Mouse (Mus musculus): Measurements from ENCODE around the gene Stra6. TPM values are rescaled to one million over a fixed set of nuclear protein-coding genes. Genes with fewer than 3 reads are reported as not detected.
A peak's percentile ranks its signal among the peaks of the same experiment; 100 is the strongest.

Gene Stra6
- polyA plus RNA-seq, 1 experiment from 2014 or later, result 8.6 TPM

DNA sequence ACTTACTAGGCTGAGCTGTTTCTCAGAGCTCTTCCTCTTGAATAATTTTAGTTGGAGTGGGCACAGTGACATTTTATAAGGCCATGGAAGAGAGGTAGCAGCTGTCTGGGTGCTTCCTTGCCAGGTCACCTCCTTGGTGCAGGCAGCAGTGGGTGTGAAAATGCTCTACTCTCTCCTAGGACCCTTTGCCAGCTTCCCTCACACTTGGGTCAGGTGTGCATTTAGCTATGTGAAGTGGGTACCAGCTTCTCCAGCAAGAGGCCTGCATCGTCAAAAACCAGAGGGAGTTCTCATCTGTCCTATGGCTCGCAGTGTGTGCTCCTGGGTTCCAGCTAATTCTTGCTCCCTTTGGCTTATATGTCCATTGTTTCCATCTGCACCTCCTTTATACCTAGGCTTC, 115.8 kb downstream of the Stra6 start:
- H3K9me3 ChIP-seq (ENCODE audit: control insufficient read depth, low read length), result no peaks in the 10 kb centered on the region
- no peak overlapping the region for H3K27ac ChIP-seq (ENCODE audit: low read depth)
- no peak overlapping the region for H3K4me3 ChIP-seq (ENCODE audit: low read depth, low read length)
- H3K4me2 ChIP-seq (ENCODE audit: low read length), result no peak overlapping the region
- no peak for ATAC-seq (replicated peaks; ENCODE audit: low FRiP score, low TSS enrichment, low read depth)
- H3K36me3 ChIP-seq (ENCODE audit: control insufficient read depth, insufficient read depth, low read length), result no peaks in the 10 kb centered on the region
- no peaks in the 10 kb centered on the region for H3K27me3 ChIP-seq (replicated peaks; ENCODE audit: control insufficient read depth, insufficient read depth, low read length)
- H3K9ac ChIP-seq (ENCODE audit: low read length), result no peak overlapping the region
- peaks cover 13% of the 10 kb centered on the region; the same call in 1 of the 2 replicates for H3K4me1 ChIP-seq (replicated peaks; ENCODE audit: control insufficient read depth, insufficient read depth, low read length)
- 88% methylated on average over 2 of the region's 2 CpGs for WGBS
- DNase-seq (ENCODE audit: low spot score), result no peak

DNA sequence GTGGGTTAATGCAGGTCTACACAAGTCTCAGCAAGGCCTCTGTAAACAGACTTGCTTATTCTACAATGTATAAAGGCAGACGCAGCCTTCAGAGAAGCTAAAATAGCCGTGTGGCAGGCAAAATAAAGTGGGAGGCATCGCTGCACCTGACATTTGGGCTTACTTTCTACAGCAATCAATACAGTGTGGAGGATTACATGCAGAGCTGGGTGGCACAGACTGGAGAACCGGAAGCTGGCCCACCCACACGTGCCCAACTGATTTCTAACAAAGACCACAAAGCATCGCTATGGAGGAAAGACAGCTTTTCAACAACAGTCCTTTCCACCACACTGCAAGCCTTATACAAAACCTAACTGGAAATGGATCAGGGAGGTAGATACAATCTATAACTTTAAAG, 120.9 kb downstream of the Stra6 start:
- H3K27me3 ChIP-seq (replicated peaks; ENCODE audit: control insufficient read depth, insufficient read depth, low read length), result no peaks in the 10 kb centered on the region
- no peaks in the 10 kb centered on the region for H3K4me1 ChIP-seq (replicated peaks; ENCODE audit: control insufficient read depth, insufficient read depth, low read length)
- WGBS, result 79% methylated on average over 6 of the region's 6 CpGs
- DNase-seq (ENCODE audit: low spot score) (no peak), ATAC-seq (replicated peaks; ENCODE audit: low FRiP score, low TSS enrichment, low read depth) (no peak)
- H3K9me3 ChIP-seq (ENCODE audit: control insufficient read depth, low read length), result no peaks in the 10 kb centered on the region
- no peak overlapping the region for H3K9ac ChIP-seq (ENCODE audit: low read length)
- H3K4me2 ChIP-seq (ENCODE audit: low read length), result no peak overlapping the region
- no peaks in the 10 kb centered on the region for H3K36me3 ChIP-seq (ENCODE audit: control insufficient read depth, insufficient read depth, low read length)
- H3K27ac ChIP-seq (ENCODE audit: low read depth), result no peak overlapping the region
- H3K4me3 ChIP-seq (ENCODE audit: low read depth, low read length), result no peak overlapping the region

DNA sequence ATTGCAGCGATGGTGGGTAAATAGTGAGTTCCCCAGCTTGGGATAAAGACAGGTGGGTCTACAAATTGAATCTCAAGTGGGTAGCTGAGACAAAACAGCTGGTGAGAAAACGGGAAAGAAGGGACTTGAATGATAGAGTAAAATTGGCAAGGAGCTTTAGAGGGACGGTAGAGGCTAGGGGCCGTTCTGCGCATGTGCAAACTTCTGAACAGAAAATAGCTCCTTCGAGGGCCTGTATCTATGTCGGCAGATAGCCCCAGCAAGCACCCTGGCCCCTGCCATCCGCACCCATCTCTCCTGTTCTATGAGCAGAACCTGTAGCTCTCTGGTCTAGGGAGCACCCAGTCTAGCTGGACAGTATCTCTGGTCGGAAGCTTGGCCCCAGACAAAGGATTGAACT, 130.6 kb downstream of the Stra6 start:
- ATAC-seq (replicated peaks; ENCODE audit: low FRiP score, low TSS enrichment, low read depth) (no peak), DNase-seq (ENCODE audit: low spot score) (no peak)
- Histone ChIP-seq H3K27ac (ENCODE audit: low read depth) (no peak overlapping the region), H3K9me3 (ENCODE audit: control insufficient read depth, low read length) (no peaks in the 10 kb centered on the region), H3K27me3 (replicated peaks; ENCODE audit: control insufficient read depth, insufficient read depth, low read length) (peaks cover 50% of the 10 kb centered on the region), H3K4me3 (ENCODE audit: low read depth, low read length) (no peak overlapping the region), H3K4me2 (ENCODE audit: low read length) (no peak overlapping the region), H3K4me1 (replicated peaks; ENCODE audit: control insufficient read depth, insufficient read depth, low read length) (peaks cover 11% of the 10 kb centered on the region), H3K9ac (ENCODE audit: low read length) (no peak overlapping the region), H3K36me3 (ENCODE audit: control insufficient read depth, insufficient read depth, low read length) (no peaks in the 10 kb centered on the region)
- 63% methylated on average over 9 of the region's 9 CpGs for WGBS

DNA sequence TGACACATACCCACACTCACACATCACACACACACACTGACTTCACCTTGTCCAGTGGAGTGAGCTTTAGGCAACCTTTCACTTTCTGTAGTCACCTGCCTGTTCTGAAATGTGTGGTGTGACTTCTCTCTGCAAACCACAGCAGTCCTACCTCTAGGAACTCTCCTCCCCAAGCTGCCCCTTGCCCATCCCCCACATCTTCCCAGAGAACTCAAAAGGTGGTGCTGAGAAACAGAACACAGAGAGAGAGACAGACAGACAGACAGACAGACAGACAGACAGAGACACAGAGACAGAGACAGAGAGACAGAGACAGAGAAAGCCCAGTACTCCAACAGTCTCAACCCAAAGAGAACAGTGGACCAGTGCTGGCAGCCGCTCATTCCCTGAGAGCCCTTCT, 132.1 kb downstream of the Stra6 start:
- Histone ChIP-seq H3K9me3 (ENCODE audit: control insufficient read depth, low read length) (no peaks in the 10 kb centered on the region), H3K4me1 (replicated peaks; ENCODE audit: control insufficient read depth, insufficient read depth, low read length) (peaks cover 11% of the 10 kb centered on the region)
- 18% methylated on average over 1 of the region's 1 CpGs for WGBS

DNA sequence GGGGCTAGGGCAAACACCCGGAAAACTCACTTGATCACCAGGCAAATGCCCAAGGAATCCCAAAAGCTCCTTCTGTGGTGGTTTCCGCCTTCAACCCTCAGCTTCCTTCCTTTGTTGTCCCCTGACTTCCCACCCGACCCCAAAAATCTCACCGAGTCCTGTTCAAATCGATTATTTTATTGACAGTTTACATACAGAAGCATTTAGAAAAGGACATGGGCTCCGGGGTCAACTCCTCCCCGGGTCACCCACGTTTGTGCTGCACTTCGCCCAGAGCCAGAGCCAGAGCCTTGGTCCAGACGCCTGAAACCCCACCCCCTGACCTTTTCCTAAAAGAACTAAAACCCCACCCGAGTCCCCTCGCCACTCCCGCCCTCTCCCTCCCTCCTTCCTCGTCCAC, 132.6 kb downstream of the Stra6 start:
- Histone ChIP-seq H3K4me2 (ENCODE audit: low read length) (peak overlapping the region; percentile 11; the same call in 1 of the 2 replicates), H3K9me3 (ENCODE audit: control insufficient read depth, low read length) (no peaks in the 10 kb centered on the region), H3K36me3 (ENCODE audit: control insufficient read depth, insufficient read depth, low read length) (no peaks in the 10 kb centered on the region), H3K27me3 (replicated peaks; ENCODE audit: control insufficient read depth, insufficient read depth, low read length) (peaks cover 69% of the 10 kb centered on the region), H3K4me3 (ENCODE audit: low read depth, low read length) (peak overlapping the region; percentile 2; the same call in 1 of the 2 replicates), H3K9ac (ENCODE audit: low read length) (no peak overlapping the region), H3K27ac (ENCODE audit: low read depth) (no peak overlapping the region), H3K4me1 (replicated peaks; ENCODE audit: control insufficient read depth, insufficient read depth, low read length) (peaks cover 11% of the 10 kb centered on the region)
- no peak for ATAC-seq (replicated peaks; ENCODE audit: low FRiP score, low TSS enrichment, low read depth)
- 6% methylated on average over 14 of the region's 14 CpGs for WGBS
- DNase-seq (ENCODE audit: low spot score), result no peak

More for the DNA sequence above, 132.1 kb downstream of the Stra6 start:
- DNase-seq (ENCODE audit: low spot score) (no peak), ATAC-seq (replicated peaks; ENCODE audit: low FRiP score, low TSS enrichment, low read depth) (no peak)
- Histone ChIP-seq H3K36me3 (ENCODE audit: control insufficient read depth, insufficient read depth, low read length) (no peaks in the 10 kb centered on the region), H3K4me2 (ENCODE audit: low read length) (no peak overlapping the region), H3K4me3 (ENCODE audit: low read depth, low read length) (no peak overlapping the region), H3K27me3 (replicated peaks; ENCODE audit: control insufficient read depth, insufficient read depth, low read length) (peaks cover 64% of the 10 kb centered on the region), H3K9ac (ENCODE audit: low read length) (no peak overlapping the region), H3K27ac (ENCODE audit: low read depth) (no peak overlapping the region)

DNA sequence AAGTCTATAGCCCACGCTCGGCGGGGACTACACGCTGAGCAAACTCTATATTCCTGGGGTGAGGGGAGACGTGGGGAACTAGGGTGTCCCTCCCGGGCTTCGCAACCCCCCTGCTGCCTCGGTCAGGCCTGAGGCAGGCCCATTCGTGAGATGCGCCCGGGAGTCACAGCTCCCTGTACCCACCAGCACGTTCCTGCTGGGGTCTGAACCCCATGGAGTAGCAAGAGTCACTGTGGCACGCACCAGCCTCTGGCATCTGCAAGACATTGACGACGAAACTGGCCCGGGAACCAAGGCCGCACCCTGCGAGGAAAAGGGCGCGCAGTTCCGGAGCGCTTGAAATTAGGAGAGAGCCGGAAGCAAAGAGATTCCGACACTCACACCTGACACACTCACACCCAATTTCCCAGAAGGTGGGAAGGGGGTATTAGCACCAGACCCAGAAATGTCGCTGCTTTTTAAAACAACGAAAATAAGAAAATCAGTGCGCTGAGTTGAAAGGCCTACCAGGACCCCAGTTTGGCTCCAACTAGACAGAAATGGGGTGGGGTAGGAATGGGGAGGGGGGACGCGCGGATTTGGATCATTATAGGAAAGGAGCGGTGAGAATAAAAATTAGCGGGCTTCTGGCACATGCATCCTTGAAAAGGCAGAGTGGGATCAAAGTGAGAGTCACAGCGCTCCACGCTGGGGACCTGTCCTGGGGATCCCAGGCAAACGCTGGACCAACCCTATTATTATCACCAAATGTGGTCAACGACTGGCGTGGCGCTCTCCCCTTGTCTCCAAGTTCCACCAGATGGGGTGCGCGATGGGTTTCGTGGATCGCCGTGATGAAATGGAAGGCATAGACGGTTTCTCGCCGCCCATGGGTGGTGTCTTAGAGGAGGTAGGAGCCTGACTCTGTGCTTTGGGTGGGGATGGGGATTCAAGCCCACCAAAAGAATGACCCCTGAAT, 133.3 kb downstream of the Stra6 start:
- Histone ChIP-seq H3K9ac (ENCODE audit: low read length) (no peak overlapping the region), H3K4me3 (ENCODE audit: low read depth, low read length) (peak overlapping the region; percentile 16; the same call in 1 of the 2 replicates), H3K4me2 (ENCODE audit: low read length) (peak overlapping the region; percentile 39), H3K36me3 (ENCODE audit: control insufficient read depth, insufficient read depth, low read length) (no peaks in the 10 kb centered on the region), H3K27ac (ENCODE audit: low read depth) (no peak overlapping the region), H3K27me3 (replicated peaks; ENCODE audit: control insufficient read depth, insufficient read depth, low read length) (peaks cover 76% of the 10 kb centered on the region), H3K9me3 (ENCODE audit: control insufficient read depth, low read length) (no peaks in the 10 kb centered on the region), H3K4me1 (replicated peaks; ENCODE audit: control insufficient read depth, insufficient read depth, low read length) (peaks cover 13% of the 10 kb centered on the region)
- WGBS, result 5% methylated on average over 46 of the region's 46 CpGs
- no peak for ATAC-seq (replicated peaks; ENCODE audit: low FRiP score, low TSS enrichment, low read depth)
- peak; percentile 60 for DNase-seq (ENCODE audit: low spot score)

DNA sequence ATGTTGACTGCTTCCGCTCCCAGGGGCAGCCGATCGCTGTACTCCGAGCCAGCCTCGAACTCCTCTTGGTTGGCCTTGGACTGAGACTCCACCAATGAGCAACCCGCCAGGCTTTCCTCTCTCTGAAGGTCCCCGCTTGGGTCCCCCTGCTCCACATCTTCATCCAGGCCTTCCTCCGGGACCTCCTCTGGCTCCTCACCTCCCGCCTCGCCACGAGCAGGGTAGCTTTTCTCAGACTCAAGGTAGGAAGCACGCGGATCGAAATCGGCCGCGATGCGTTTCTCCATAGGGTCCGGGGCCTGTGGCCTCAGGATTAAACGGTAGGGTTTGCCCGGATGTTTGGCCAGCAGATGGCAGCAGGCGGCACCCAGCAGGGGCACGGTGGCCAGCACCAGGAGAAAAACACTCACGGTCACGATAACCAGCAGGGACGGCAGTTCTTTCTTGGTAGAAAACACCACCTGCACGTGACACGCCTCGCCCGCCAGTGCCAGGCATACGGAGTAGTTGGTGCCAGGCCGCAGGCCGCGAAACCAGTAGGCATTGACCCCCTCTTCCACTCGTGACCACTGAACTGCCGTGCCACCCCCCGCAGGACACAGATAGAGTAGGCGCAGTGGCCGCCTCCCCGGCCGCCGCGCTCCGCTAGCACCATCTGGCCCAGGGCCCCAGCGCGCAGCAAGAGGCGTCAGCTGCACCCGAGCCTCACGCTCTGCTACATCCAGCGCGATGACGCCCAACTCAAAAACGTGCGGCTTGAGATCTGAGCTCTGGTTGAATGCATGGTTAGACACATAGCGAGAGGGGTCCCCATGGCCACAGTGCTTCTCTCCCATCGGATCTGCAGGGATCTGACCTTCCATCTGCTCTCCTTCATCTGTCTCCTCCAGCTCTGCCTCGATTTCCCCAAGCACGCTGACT, 134.5 kb downstream of the Stra6 start:
- ATAC-seq (replicated peaks; ENCODE audit: low FRiP score, low TSS enrichment, low read depth) (peak; percentile 25; the same call in 1 of the 2 replicates), DNase-seq (ENCODE audit: low spot score) (peak; percentile 69)
- WGBS, result under 1% methylated on average over 58 of the region's 58 CpGs
- H3K36me3 ChIP-seq (ENCODE audit: control insufficient read depth, insufficient read depth, low read length), result no peaks in the 10 kb centered on the region
- peak overlapping the region; percentile 16 for H3K4me3 ChIP-seq (ENCODE audit: low read depth, low read length)
- peaks cover 13% of the 10 kb centered on the region for H3K4me1 ChIP-seq (replicated peaks; ENCODE audit: control insufficient read depth, insufficient read depth, low read length)
- peaks cover 88% of the 10 kb centered on the region for H3K27me3 ChIP-seq (replicated peaks; ENCODE audit: control insufficient read depth, insufficient read depth, low read length)
- H3K27ac ChIP-seq (ENCODE audit: low read depth), result no peak overlapping the region
- H3K9me3 ChIP-seq (ENCODE audit: control insufficient read depth, low read length), result no peaks in the 10 kb centered on the region
- H3K9ac ChIP-seq (ENCODE audit: low read length), result no peak overlapping the region
- peak overlapping the region; percentile 39 for H3K4me2 ChIP-seq (ENCODE audit: low read length)

DNA sequence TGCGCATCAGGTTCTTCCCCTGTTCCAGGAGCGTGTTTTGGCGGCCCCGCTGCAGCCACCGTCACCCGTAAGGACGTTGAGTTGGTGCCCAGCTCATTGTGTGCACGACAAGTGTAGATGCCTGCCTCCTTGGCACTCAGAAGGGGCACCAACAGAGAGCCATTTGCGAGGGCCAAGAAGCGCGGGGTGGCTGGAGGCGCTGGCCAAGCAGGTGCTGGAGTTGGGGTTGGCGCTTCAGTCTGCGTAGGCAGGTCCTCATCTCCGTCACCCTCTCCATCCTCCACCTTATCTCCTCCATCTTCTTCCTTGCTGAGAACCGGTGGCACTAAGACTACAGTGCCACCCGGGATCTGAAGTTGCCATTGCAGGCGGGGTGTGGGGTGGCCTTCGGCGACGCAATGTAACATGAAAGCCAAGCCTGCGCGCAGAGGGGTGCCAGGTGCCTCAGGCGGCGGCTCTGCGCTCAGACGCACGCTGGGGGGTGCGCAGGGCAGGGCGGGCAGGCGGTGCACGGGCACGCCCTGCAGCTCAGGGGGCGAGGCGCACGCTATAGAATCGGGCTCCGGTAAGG, 135.3 kb downstream of the Stra6 start:
- Histone ChIP-seq H3K9ac (ENCODE audit: low read length) (no peak overlapping the region), H3K9me3 (ENCODE audit: control insufficient read depth, low read length) (no peaks in the 10 kb centered on the region), H3K4me1 (replicated peaks; ENCODE audit: control insufficient read depth, insufficient read depth, low read length) (peaks cover 13% of the 10 kb centered on the region), H3K27ac (ENCODE audit: low read depth) (no peak overlapping the region), H3K36me3 (ENCODE audit: control insufficient read depth, insufficient read depth, low read length) (no peaks in the 10 kb centered on the region), H3K4me2 (ENCODE audit: low read length) (peak overlapping the region; percentile 24), H3K4me3 (ENCODE audit: low read depth, low read length) (peak overlapping the region; percentile 10; the same call in 1 of the 2 replicates), H3K27me3 (replicated peaks; ENCODE audit: control insufficient read depth, insufficient read depth, low read length) (peaks cover 96% of the 10 kb centered on the region)
- DNase-seq (ENCODE audit: low spot score) (no peak), ATAC-seq (replicated peaks; ENCODE audit: low FRiP score, low TSS enrichment, low read depth) (no peak)
- 4% methylated on average over 37 of the region's 38 CpGs for WGBS
